18 mouse cellular contexts compared by ENCODE assay signal in the genomic region with DNA sequence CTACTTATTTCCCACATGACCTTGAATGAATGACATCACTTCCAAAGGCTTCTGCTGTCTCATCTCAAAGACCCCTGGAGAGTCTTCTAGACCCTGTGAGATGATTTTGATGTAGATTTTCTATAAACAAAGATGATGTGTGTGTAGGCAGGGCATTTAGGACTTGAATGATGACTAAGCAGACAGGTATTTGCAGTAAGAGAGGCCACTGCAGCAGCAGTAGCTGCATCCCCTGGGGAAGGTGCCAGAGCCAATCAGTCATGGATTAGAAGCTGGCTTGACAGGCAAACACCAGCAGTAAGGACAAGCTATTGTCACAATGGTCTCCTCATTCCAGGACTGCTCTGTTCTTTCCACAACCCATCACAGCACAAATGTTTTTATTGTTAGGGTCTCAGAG.
DNase-seq lines count a peak whose midpoint lies in the region.
"Had no signal": no experiment of that assay in that cellular context is flagged by ENCODE, and none has a peak within 500 bp of the region (broad histone marks: within the 10 kb centered on the region; RNA-seq: fewer than 3 reads in every experiment).

No protein-coding gene starts in this region.

- peak; percentile 28 to 61 for DNase-seq in adrenal gland, adult (ENCODE audit: inconsistent age in 2 of 2, low spot score in 1 of 2)
- DNase-seq in adrenal gland, postnatal 4 days (ENCODE audit: low spot score in 2 of 2), result no peak
- peak; percentile 5 for DNase-seq in NIH3T3 (ENCODE audit: low read depth)
- DNase-seq in adrenal gland, postnatal 10 days, result peak; percentile 32
- DNase-seq in lung, postnatal 25 days (ENCODE audit: low spot score), result no peak
- no peak for DNase-seq in cerebellum, adult 9-11 months
- no peak for DNase-seq in cerebellum, postnatal 4 days (ENCODE audit: low spot score in 2 of 2)
- DNase-seq: cerebellum, adult 2 months; cerebellum, postnatal 25 days; embryo, embryonic 11 days; gastrocnemius, postnatal 36 days; heart, postnatal 10 days; kidney, adult 18-20 months; kidney, postnatal 36 days; lung, embryonic 14.5 days; midbrain, embryonic 14.5 days; retina, postnatal 1 day; right cerebral cortex, postnatal 14 days had no signal

Comparison
In these comparisons a context has a peak if more than half of its experiments do, and no peak if none do; other contexts are left out.
1. DNase-seq: peak in adrenal gland, adult (2 of 2), NIH3T3 (single experiment) and adrenal gland, postnatal 10 days (single experiment); none in adrenal gland, postnatal 4 days (0 of 2), lung, postnatal 25 days (single experiment), cerebellum, adult 9-11 months (single experiment) and cerebellum, postnatal 4 days (0 of 2).